Mouse (Mus musculus): Measurements from ENCODE around the gene Tmem240. TPM values are rescaled to one million over a fixed set of nuclear protein-coding genes. Genes with fewer than 3 reads are reported as not detected.

Gene Tmem240
- polyA plus RNA-seq, 1 experiment from 2014 or later, result 0.24 TPM

- peak; percentile 93 for ATAC-seq
- peaks cover 49% of the 10 kb centered on the region for H3K4me1 ChIP-seq
- no peaks in the 10 kb centered on the region for H3K9me3 ChIP-seq (replicated peaks)
- WGBS (ENCODE audit: insufficient replicate concordance), result under 1% methylated on average over 83 of the region's 83 CpGs
- peak within 1 kb of the TSS; percentile 76 for H3K4me2 ChIP-seq
- H3K36me3 ChIP-seq, result peaks cover 8% of the 10 kb centered on the region
- H3K4me3 ChIP-seq, result peak within 1 kb of the TSS; percentile 92
- H3K27me3 ChIP-seq (replicated peaks), result no peaks in the 10 kb centered on the region
- peak within 1 kb of the TSS; percentile 93 for H3K27ac ChIP-seq
- peak within 1 kb of the TSS; percentile 93 for H3K9ac ChIP-seq
These were observed 29.6 kb upstream of the Tmem240 start, which contains the start of gene Ssu72 for GRCm38 (mm10) chr4:155704721-155705591. Gene Ssu72 (plus strand): TSS chr4:155704800.

- under 1% methylated on average over 19 of the region's 19 CpGs for WGBS (ENCODE audit: insufficient replicate concordance)
- H3K9ac ChIP-seq, result peak overlapping the region; percentile 93
- H3K4me1 ChIP-seq, result peaks cover 55% of the 10 kb centered on the region
- H3K36me3 ChIP-seq, result peaks cover 8% of the 10 kb centered on the region
- H3K9me3 ChIP-seq (replicated peaks), result no peaks in the 10 kb centered on the region
- H3K4me3 ChIP-seq, result peak overlapping the region; percentile 92
- no peaks in the 10 kb centered on the region for H3K27me3 ChIP-seq (replicated peaks)
- ATAC-seq, result no peak
- peak overlapping the region; percentile 76 for H3K4me2 ChIP-seq
- peak overlapping the region; percentile 93 for H3K27ac ChIP-seq
These were observed 29.0 kb upstream of the Tmem240 start for GRCm38 (mm10) chr4:155705592-155705929.

- Histone ChIP-seq H3K4me2 (no peak overlapping the region), H3K9ac (no peak overlapping the region), H3K36me3 (peaks cover 12% of the 10 kb centered on the region), H3K27ac (no peak overlapping the region), H3K4me1 (peaks cover 61% of the 10 kb centered on the region), H3K27me3 (replicated peaks) (no peaks in the 10 kb centered on the region), H3K4me3 (no peak overlapping the region), H3K9me3 (replicated peaks) (no peaks in the 10 kb centered on the region)
- WGBS (ENCODE audit: insufficient replicate concordance), result 72% methylated on average over 2 of the region's 2 CpGs
- ATAC-seq, result no peak
These were observed 26.0 kb upstream of the Tmem240 start for GRCm38 (mm10) chr4:155708582-155708981.

- no peaks in the 10 kb centered on the region for H3K9me3 ChIP-seq (replicated peaks)
- no peak for ATAC-seq
- no peak overlapping the region for H3K4me3 ChIP-seq
- H3K9ac ChIP-seq, result no peak overlapping the region
- peak overlapping the region; percentile 2; the same call in 1 of the 2 replicates for H3K27ac ChIP-seq
- H3K36me3 ChIP-seq, result peaks cover 16% of the 10 kb centered on the region
- H3K4me1 ChIP-seq, result peaks cover 57% of the 10 kb centered on the region
- no peaks in the 10 kb centered on the region for H3K27me3 ChIP-seq (replicated peaks)
- no peak overlapping the region for H3K4me2 ChIP-seq
These were observed 25.6 kb upstream of the Tmem240 start for GRCm38 (mm10) chr4:155708988-155709387.

GRCm38 (mm10) chr4:155710521-155711252 is 23.9 kb upstream of the Tmem240 start:
- Histone ChIP-seq H3K9ac (no peak overlapping the region), H3K4me2 (no peak overlapping the region), H3K27me3 (replicated peaks) (no peaks in the 10 kb centered on the region), H3K36me3 (peaks cover 33% of the 10 kb centered on the region), H3K27ac (0 out of 2 replicates have a peak overlapping the region, but pooled peaks have one; percentile 2), H3K4me1 (peaks cover 54% of the 10 kb centered on the region), H3K4me3 (no peak overlapping the region), H3K9me3 (replicated peaks) (no peaks in the 10 kb centered on the region)
- no peak for ATAC-seq
- WGBS (ENCODE audit: insufficient replicate concordance), result 50% methylated on average over 6 of the region's 6 CpGs

DNA sequence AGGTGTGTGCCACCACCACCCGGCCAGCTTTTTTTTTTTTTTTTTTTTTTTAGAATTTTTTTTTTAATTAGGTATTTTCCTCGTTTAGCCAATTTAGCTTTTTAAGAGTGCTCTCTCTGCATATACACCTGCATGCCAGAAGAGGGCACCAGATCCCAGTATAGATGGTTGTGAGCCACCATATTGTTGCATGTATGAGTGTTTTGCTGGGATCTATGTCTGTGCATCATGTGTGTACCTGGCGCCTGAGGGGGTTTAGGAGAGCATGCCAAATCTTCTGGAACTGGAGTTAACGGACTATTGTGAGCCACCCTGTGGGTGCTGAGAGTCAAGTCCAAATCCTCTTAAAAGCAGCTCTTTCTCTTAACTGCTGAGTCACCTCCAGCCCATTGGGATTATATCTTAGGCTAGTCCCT is 12.9 kb upstream of the Tmem240 start:
- 0 out of 2 replicates have a peak, but pooled peaks have one; percentile 36 for ATAC-seq

GRCm38 (mm10) chr4:155727993-155728392 is 6.6 kb upstream of the Tmem240 start:
- Histone ChIP-seq H3K4me1 (0 out of 2 replicates have a peak, but pooled peaks cover 3% of the 10 kb centered on the region), H3K4me2 (no peak overlapping the region), H3K9me3 (replicated peaks) (no peaks in the 10 kb centered on the region), H3K36me3 (peaks cover 71% of the 10 kb centered on the region), H3K4me3 (no peak overlapping the region), H3K27me3 (replicated peaks) (no peaks in the 10 kb centered on the region), H3K27ac (0 out of 2 replicates have a peak overlapping the region, but pooled peaks have one; percentile 32), H3K9ac (no peak overlapping the region)
- ATAC-seq, result no peak
- 84% methylated on average over 2 of the region's 2 CpGs for WGBS (ENCODE audit: insufficient replicate concordance)

More for the DNA sequence above, 12.9 kb upstream of the Tmem240 start:
- Histone ChIP-seq H3K27ac (no peak overlapping the region), H3K36me3 (peaks cover 52% of the 10 kb centered on the region), H3K27me3 (replicated peaks) (no peaks in the 10 kb centered on the region), H3K9me3 (replicated peaks) (no peaks in the 10 kb centered on the region), H3K4me2 (no peak overlapping the region), H3K9ac (no peak overlapping the region), H3K4me3 (no peak overlapping the region), H3K4me1 (no peaks in the 10 kb centered on the region)
- 43% methylated on average over 4 of the region's 4 CpGs for WGBS (ENCODE audit: insufficient replicate concordance)

DNA sequence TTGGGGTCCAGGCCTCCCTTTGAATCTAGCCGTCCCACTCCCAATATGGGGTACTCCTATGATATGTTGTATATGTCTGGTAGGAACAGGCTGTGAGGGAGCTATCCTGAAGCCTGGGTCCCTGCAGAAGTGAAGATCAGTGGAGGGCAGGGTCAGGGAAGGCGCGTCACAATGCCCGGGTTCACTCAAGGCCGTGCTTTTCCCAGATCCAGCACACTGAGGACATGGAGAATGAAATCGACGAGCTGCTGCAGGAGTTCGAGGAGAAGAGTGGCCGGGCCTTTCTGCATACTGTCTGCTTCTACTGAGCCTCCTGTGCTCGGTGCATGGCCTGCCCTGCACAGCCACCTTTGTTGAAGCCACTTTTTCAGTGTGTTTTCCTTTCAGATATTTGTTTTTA is 1.3 kb upstream of the Tmem240 start:
- Histone ChIP-seq H3K27me3 (replicated peaks) (no peaks in the 10 kb centered on the region), H3K9me3 (replicated peaks) (no peaks in the 10 kb centered on the region), H3K27ac (0 out of 2 replicates have a peak overlapping the region, but pooled peaks have one; percentile 70), H3K4me1 (peaks cover 37% of the 10 kb centered on the region), H3K9ac (no peak overlapping the region; the same call in 1 of the 2 replicates), H3K4me2 (peak overlapping the region; percentile 96), H3K36me3 (peaks cover 44% of the 10 kb centered on the region), H3K4me3 (0 out of 2 replicates have a peak overlapping the region, but pooled peaks have one; percentile 78)
- WGBS (ENCODE audit: insufficient replicate concordance), result 87% methylated on average over 10 of the region's 10 CpGs
- ATAC-seq, result no peak

DNA sequence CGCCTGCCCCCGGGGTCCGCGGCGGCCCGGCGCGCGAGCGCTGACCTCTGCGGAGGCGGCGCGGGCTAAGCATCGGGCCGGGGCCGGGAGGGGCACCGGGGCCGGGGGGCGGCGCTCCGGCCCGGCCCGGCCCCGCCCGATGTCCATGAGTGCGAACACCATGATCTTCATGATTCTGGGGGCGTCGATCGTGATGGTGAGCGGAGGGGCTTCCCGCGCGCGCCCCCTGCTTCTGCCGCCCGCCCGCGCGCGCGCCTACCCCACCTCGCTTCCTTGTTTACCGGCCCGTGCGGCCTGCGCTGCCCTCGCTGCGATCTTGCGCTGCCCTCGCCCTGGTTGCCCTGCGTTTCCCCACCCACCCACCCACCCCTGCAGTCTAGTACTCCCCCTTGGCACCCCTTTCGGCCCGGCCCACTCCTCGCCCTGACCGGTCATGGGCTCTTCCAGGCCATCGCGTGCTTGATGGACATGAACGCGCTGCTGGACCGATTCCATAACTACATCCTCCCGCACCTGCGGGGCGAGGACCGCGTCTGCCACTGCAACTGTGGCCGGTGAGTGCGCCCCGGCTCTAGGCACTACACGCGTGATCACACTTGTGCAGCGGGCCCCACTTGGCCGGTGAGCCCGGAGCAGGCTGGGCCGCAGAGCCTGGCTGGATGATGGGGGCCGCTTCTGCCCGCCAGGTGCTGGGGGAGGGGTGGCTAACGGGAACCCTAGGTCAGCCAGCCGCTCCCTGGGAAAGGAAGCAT is 527 bp downstream of the Tmem240 start:
- Histone ChIP-seq H3K9me3 (replicated peaks) (no peaks in the 10 kb centered on the region), H3K36me3 (peaks cover 41% of the 10 kb centered on the region), H3K4me1 (peaks cover 40% of the 10 kb centered on the region), H3K4me2 (peak overlapping the region; percentile 96), H3K27ac (peak overlapping the region; percentile 65), H3K27me3 (replicated peaks) (no peaks in the 10 kb centered on the region), H3K4me3 (peak overlapping the region; percentile 78), H3K9ac (peak overlapping the region; percentile 76)
- ATAC-seq, result peak; percentile 70
- WGBS (ENCODE audit: insufficient replicate concordance), result 1% methylated on average over 76 of the region's 79 CpGs

- WGBS (ENCODE audit: insufficient replicate concordance), result 78% methylated on average over 5 of the region's 5 CpGs
These were observed 1.2 kb downstream of the Tmem240 start for GRCm38 (mm10) chr4:155735788-155736187.

DNA sequence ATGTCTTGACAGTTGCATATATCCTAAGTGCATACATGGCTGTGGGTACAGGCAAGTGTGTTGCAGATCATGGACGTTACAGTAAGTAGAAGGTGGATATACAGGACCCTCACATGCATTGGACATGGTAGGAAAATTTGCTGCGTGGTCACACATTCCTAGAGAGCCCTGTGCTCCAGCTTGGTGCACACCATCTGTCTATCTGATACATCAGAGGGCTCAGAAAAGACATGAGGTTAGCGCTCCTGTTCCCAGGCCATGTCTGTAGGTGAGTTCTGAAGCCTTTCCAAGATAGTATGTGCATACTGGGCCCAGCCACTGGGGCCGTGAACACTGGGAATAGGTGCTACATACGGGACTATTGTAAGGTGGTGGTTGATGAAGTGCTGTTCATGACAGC is 1.8 kb downstream of the Tmem240 start:
- Histone ChIP-seq H3K27me3 (replicated peaks) (no peaks in the 10 kb centered on the region), H3K9ac (no peak overlapping the region), H3K4me2 (no peak overlapping the region), H3K4me1 (peaks cover 40% of the 10 kb centered on the region), H3K4me3 (no peak overlapping the region), H3K27ac (no peak overlapping the region), H3K36me3 (peaks cover 42% of the 10 kb centered on the region), H3K9me3 (replicated peaks) (no peaks in the 10 kb centered on the region)
- 83% methylated on average over 5 of the region's 5 CpGs for WGBS (ENCODE audit: insufficient replicate concordance)
- ATAC-seq, result no peak

More at GRCm38 (mm10) chr4:155735788-155736187, 1.2 kb downstream of the Tmem240 start:
- H3K4me1 ChIP-seq, result peaks cover 40% of the 10 kb centered on the region
- no peak overlapping the region for H3K27ac ChIP-seq
- no peak for ATAC-seq
- H3K9ac ChIP-seq, result peak overlapping the region; percentile 76
- peaks cover 42% of the 10 kb centered on the region for H3K36me3 ChIP-seq
- H3K9me3 ChIP-seq (replicated peaks), result no peaks in the 10 kb centered on the region
- H3K4me2 ChIP-seq, result peak overlapping the region; percentile 96
- peak overlapping the region; percentile 78 for H3K4me3 ChIP-seq
- no peaks in the 10 kb centered on the region for H3K27me3 ChIP-seq (replicated peaks)

Data from liver, embryonic 12.5 days (tissue).